Mouse (Mus musculus): ENCODE data around the gene Naaladl1. TPM values are rescaled to one million over a fixed set of nuclear protein-coding genes. Genes with fewer than 3 reads are reported as not detected.
"Not testable (repeated sequence)": the region's sequence is repeated elsewhere in the genome, so short reads cannot be mapped to it uniquely, and the experiment has no call there.

Naaladl1 gene
- total and polyA plus RNA-seq, 2 experiments from 2014 or later = 0.07 TPM; not detected in 1

DNA sequence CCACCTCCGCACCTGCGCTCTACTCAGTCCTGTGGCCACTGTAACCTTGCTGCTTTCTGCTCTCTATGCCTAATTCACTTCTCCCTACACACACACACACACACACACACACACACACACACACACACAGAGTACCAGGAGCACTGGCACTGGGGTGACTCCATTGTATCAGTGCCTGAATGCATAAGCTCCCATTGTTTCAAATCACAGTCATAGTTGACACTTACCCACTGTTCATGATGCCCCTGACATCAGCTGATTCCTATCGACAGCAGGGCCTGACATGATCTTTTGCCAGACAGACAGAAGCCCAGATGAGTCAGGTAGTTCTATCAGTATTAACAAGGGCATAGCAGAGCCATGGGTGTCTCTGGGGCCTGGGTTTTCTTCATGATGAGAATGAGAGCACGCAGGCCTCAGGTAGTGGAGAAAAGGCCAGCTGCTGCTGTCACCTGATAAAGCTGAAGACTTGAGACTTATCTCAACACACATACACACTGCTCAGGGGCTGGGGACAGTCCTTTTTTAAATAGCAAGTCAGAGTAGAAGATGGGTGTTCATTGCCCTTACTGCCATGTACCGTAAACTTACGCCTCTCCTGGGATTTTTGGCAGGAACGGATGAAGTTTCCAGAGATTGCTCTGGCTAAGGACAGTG, 26.7 kb downstream of the Naaladl1 start:
- Histone ChIP-seq H3K4me2 (ENCODE audit: low read depth, low read length) (no peak overlapping the region), H3K4me1 (ENCODE audit: control insufficient read depth, insufficient read depth) (no peaks in the 10 kb centered on the region; the same call in 1 of the 2 replicates), H3K36me3 (replicated peaks; ENCODE audit: control insufficient read depth, insufficient read depth, low read length) (peaks cover 12% of the 10 kb centered on the region; the same call in 1 of the 2 replicates), H3K27me3 (ENCODE audit: control insufficient read depth, insufficient read depth, low read length) (no peaks in the 10 kb centered on the region), H3K4me3 (ENCODE audit: low read depth, low read length) (no peak overlapping the region), H3K9me3 (replicated peaks; ENCODE audit: control insufficient read depth, low read length) (no peaks in the 10 kb centered on the region), H3K9ac (replicated peaks; ENCODE audit: low read depth, low read length) (no peak overlapping the region), H3K27ac (ENCODE audit: low read depth) (no peak overlapping the region)
- no peak for ATAC-seq (ENCODE audit: insufficient read depth, low read depth)
- TF ChIP-seq EP300 (IDR thresholded peaks at IDR 0.05; ENCODE audit: low read depth) (no peak), CTCF (IDR thresholded peaks at IDR 0.05; ENCODE audit: low read depth) (no peak)
- DNase-seq (ENCODE audit: low spot score) = no peak
- 78% methylated on average over 7 of the region's 7 CpGs for WGBS

DNA sequence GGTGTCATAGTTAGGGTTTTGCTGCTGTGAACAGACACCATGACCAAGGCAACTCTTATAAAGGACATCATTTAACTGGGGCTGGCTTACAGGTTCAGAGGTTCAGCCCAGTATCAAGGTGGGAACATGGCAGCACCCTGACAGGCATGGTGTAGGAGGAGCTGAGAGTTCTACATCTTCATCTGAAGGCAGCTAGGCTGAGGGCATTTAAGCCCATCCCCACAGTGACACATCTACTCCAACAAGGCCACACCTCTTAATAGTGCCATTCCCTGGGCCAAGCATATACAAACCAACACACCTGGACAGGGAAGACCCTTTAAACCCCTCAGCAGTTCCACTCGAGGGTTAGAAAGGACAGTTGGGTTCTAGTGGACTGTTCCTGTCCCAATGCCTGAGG, 27.6 kb downstream of the Naaladl1 start:
- not testable (repeated sequence) for ATAC-seq (ENCODE audit: insufficient read depth, low read depth); H3K9me3 ChIP-seq (replicated peaks; ENCODE audit: control insufficient read depth, low read length); H3K27ac ChIP-seq (ENCODE audit: low read depth); H3K4me1 ChIP-seq (ENCODE audit: control insufficient read depth, insufficient read depth); H3K4me3 ChIP-seq (ENCODE audit: low read depth, low read length); H3K9ac ChIP-seq (replicated peaks; ENCODE audit: low read depth, low read length); DNase-seq (ENCODE audit: low spot score); H3K4me2 ChIP-seq (ENCODE audit: low read depth, low read length); H3K27me3 ChIP-seq (ENCODE audit: control insufficient read depth, insufficient read depth, low read length)
- H3K36me3 ChIP-seq (replicated peaks; ENCODE audit: control insufficient read depth, insufficient read depth, low read length) = peaks cover 16% of the 10 kb centered on the region; the same call in 1 of the 2 replicates
- 35% methylated on average over 1 of the region's 1 CpGs for WGBS

DNA sequence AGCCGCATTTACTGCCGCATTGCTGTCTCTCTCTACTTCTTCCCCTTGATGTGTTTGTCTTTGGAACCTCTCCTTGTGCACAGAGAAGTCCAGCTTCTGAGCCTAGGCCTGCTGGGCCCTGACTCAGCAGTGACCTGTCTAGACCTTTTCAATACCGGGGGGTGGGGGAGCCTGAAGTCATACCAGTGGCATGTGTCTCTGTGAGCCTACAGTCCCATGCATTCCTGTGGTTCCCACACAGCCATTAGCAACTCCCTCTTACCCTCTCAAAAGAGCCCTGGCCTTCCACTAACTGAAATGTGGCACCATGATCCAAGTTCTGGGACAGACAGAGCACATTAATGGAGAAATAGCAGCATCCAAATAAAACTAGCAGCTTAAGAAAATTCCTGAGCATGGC, 30.8 kb downstream of the Naaladl1 start:
- Histone ChIP-seq H3K36me3 (replicated peaks; ENCODE audit: control insufficient read depth, insufficient read depth, low read length) (peaks cover 16% of the 10 kb centered on the region; the same call in 1 of the 2 replicates), H3K4me3 (ENCODE audit: low read depth, low read length) (no peak overlapping the region), H3K9ac (replicated peaks; ENCODE audit: low read depth, low read length) (no peak overlapping the region), H3K27me3 (ENCODE audit: control insufficient read depth, insufficient read depth, low read length) (no peaks in the 10 kb centered on the region), H3K27ac (ENCODE audit: low read depth) (no peak overlapping the region), H3K4me2 (ENCODE audit: low read depth, low read length) (no peak overlapping the region), H3K9me3 (replicated peaks; ENCODE audit: control insufficient read depth, low read length) (no peaks in the 10 kb centered on the region), H3K4me1 (ENCODE audit: control insufficient read depth, insufficient read depth) (peaks cover 2% of the 10 kb centered on the region; the same call in 1 of the 2 replicates)
- DNase-seq (ENCODE audit: low spot score) (no peak), ATAC-seq (ENCODE audit: insufficient read depth, low read depth) (no peak)
- TF ChIP-seq CTCF (IDR thresholded peaks at IDR 0.05; ENCODE audit: low read depth) = no peak
- TF ChIP-seq EP300 (IDR thresholded peaks at IDR 0.05; ENCODE audit: low read depth) = no peak
- 80% methylated on average over 3 of the region's 3 CpGs for WGBS

DNA sequence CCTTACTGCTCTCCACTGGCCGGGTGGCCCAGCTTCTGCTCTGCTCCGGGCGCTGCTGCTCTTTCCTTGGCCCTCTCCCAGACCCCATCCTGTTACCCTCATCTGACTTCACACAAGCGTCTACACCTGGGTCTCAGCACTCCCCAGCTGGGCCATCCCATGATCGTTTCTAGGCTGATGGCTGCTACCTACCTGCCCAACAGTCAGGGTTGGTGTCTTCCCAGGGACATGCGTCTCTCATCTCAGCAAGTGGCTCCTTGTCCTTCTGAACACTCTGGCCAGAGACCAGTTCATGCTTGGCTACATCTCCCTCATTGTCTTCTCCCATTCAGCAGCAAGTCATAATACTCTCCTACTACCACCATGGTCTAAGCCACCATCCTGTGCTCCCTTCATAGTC, 34.1 kb downstream of the Naaladl1 start:
- TF ChIP-seq CTCF (IDR thresholded peaks at IDR 0.05; ENCODE audit: low read depth) = no peak
- 94% methylated on average over 6 of the region's 6 CpGs for WGBS
- H3K9me3 ChIP-seq (replicated peaks; ENCODE audit: control insufficient read depth, low read length) = no peaks in the 10 kb centered on the region
- no peak for ATAC-seq (ENCODE audit: insufficient read depth, low read depth)
- peaks cover 16% of the 10 kb centered on the region; the same call in 1 of the 2 replicates for H3K36me3 ChIP-seq (replicated peaks; ENCODE audit: control insufficient read depth, insufficient read depth, low read length)
- no peaks in the 10 kb centered on the region for H3K27me3 ChIP-seq (ENCODE audit: control insufficient read depth, insufficient read depth, low read length)
- H3K9ac ChIP-seq (replicated peaks; ENCODE audit: low read depth, low read length) = no peak overlapping the region
- DNase-seq (ENCODE audit: low spot score) = no peak
- H3K4me3 ChIP-seq (ENCODE audit: low read depth, low read length) = no peak overlapping the region
- H3K4me2 ChIP-seq (ENCODE audit: low read depth, low read length) = no peak overlapping the region
- H3K27ac ChIP-seq (ENCODE audit: low read depth) = no peak overlapping the region; the same call in 1 of the 2 replicates
- peaks cover 2% of the 10 kb centered on the region; the same call in 1 of the 2 replicates for H3K4me1 ChIP-seq (ENCODE audit: control insufficient read depth, insufficient read depth)

DNA sequence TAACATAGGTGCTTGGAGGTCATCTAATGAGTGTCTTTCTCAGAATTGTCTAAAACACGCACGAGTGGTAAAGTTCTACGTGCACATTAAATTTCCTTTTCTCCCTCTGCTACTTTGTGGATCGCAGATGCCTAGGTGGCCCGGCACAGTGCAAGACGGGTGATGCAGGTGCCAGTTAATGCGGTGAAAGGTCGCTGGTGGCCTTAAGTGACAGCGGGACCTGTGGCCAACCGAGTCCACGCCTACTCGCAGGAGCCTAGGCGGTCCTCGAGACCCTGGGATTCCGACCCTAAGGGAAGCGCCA, 34.7 kb downstream of the Naaladl1 start:
- H3K36me3 ChIP-seq (replicated peaks; ENCODE audit: control insufficient read depth, insufficient read depth, low read length) = peaks cover 16% of the 10 kb centered on the region; the same call in 1 of the 2 replicates
- peak overlapping the region; percentile 84 for H3K4me2 ChIP-seq (ENCODE audit: low read depth, low read length)
- peak overlapping the region; percentile 67 for H3K9ac ChIP-seq (replicated peaks; ENCODE audit: low read depth, low read length)
- H3K27me3 ChIP-seq (ENCODE audit: control insufficient read depth, insufficient read depth, low read length) = no peaks in the 10 kb centered on the region
- no peak for TF ChIP-seq EP300 (IDR thresholded peaks at IDR 0.05; ENCODE audit: low read depth)
- DNase-seq (ENCODE audit: low spot score) (no peak), ATAC-seq (ENCODE audit: insufficient read depth, low read depth) (no peak)
- peaks cover 2% of the 10 kb centered on the region; the same call in 1 of the 2 replicates for H3K4me1 ChIP-seq (ENCODE audit: control insufficient read depth, insufficient read depth)
- peak overlapping the region; percentile 61 for H3K4me3 ChIP-seq (ENCODE audit: low read depth, low read length)
- no peaks in the 10 kb centered on the region for H3K9me3 ChIP-seq (replicated peaks; ENCODE audit: control insufficient read depth, low read length)
- 5% methylated on average over 16 of the region's 16 CpGs for WGBS
- H3K27ac ChIP-seq (ENCODE audit: low read depth) = peak overlapping the region; percentile 85

Data from heart, postnatal 0 days (tissue).